Mouse (Mus musculus): ENCODE results near the gene Cpne7.

The Cpne7 gene

DNA sequence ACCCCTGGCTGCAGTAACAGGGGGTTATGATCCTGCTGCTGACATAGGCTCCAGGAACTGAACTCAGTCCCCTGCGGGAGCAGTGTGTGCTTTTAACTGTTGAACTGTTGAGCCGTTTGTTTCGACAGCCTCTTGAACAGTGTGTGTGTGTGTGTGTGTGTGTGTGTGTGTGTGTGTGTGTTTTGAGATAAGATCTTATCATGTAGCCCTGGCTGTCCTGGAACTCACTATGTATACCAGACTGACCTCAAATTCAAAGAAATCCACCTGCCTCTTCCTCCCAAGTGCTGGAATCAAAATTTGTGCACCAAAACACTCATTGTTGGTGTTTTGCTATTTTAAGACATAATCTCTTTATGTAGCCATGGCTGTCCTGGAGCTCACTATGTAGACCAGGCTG lies 2.5 kb upstream of the Cpne7 start:
- no peak for DNase-seq (ENCODE audit: low spot score)

DNA sequence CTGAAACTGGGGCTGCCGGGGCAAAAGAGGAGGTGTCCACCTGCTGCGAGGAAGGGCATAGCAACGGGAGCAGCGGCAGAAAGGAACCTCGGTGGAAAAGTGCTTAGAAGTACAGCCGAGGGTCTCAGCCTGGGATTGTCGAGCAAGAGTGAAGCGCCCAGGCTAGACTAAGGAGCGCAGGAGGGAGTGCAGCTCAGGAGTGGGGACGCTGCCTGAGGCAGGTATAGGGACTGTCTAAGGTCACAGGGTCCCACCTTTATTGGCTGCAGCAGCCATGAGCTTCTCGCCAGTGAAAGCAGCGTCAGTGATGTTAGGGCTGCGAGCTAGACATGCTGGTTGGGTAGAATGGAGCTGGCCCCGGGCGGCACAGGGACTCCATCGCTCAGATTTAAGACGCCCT lies 570 bp downstream of the Cpne7 start:
- DNase-seq (ENCODE audit: low spot score), result no peak

GRCm38 (mm10) chr8:123122059-123122458 lies 4.9 kb downstream of the Cpne7 start:
- DNase-seq (ENCODE audit: low spot score), result no peak

DNA sequence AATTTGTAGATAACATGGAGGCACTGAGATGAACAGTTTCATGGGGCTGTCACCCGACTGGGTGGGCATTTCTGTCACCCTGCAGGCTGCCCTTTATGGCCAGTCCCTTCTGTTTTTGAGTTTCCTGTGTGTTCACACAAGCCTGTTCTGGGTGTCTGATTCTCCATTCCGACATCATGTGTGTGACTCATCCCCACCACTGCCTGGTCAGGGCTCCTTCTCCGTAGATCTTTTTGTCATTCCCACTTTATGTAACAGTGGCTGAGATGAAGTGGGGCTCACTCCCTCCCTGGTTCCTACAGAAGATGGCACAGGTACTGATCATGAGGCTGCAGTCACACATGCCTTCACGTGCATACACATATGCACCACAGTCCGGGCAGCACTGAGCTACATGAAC lies 5.5 kb downstream of the Cpne7 start:
- no peak for DNase-seq (ENCODE audit: low spot score)

DNA sequence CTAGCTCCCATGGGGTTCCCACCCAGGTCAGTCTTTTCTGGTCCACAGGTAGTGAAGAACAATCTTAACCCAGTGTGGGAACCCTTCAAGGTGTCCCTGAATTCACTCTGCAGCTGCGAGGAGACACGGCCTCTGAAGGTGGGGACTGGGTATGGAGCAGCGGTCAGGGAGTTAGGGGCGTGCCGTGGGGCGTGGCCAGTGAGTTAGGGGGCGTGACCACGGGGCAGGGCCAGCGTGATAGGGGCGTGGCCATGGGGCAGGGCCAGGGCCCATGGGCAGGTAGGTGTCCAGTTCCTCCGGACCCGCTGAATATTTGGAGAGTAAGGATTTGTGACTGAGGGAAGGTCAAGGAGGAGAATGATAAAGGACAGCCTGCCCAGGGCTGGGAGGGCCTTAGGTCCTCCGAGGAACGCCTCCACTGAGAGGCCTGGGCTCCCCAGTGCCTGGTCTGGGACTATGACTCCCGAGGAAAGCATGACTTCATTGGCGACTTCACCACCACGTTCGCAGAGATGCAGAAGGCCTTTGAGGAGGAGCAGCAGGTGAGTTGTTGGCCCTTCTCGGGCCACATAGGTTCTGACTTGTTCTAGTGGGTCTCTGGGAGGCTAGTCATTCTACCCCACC lies 9.1 kb downstream of the Cpne7 start:
- peak; percentile 86 for DNase-seq (ENCODE audit: low spot score)

GRCm38 (mm10) chr8:123131041-123131440 lies 13.9 kb downstream of the Cpne7 start:
- no peak for DNase-seq (ENCODE audit: low spot score)

DNA sequence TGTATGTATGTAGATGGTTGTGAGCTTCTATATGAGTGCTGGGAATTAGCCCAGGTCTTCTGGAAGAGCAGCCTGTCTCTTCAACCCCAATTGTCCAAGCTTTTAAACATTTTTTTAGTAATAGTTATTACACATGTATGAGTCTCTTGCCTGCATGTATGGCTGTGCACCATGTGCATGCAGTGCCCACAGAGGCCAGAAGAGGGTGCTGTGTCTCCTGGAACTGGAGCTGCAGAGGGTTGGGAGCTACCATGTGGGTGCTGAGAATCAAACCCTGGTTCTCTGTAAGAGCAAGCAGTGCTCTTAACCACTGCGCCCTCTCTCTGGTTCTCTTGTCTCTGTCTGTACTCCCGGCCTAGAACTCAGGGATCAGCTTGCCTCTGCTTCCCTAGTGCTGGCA lies 15.8 kb downstream of the Cpne7 start:
- no peak for DNase-seq (ENCODE audit: low spot score)

DNA sequence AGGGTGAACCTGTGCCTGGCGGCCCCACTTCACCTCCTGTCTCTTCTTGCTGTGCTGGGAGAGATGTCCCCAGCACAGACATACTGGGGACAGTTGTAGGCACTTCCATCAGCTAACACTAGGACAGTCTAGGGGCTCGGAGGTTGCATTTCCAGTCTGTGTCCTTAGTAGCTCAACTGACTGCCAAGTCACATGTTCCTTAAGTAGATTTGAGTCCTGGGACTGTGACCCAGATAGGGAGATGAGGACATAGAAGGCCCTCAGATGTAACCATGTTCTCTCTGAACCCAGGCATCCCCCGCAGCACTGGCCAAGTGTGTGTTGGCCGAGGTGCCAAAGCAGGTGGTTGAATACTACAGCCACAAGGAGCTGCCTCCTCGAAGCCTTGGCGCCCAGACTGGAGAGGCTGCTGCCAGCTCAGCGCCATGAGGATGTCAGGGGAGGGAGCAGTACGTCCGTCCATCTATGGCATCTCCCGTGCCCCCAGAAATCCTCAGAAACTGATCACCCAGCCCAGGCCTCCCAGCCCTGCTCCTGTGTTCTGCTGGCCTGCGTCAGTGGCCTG lies 17.1 kb downstream of the Cpne7 start:
- DNase-seq (ENCODE audit: low spot score), result no peak

GRCm38 (mm10) chr8:123135406-123135805 lies 18.2 kb downstream of the Cpne7 start:
- DNase-seq (ENCODE audit: low spot score), result peak; percentile 61

DNA sequence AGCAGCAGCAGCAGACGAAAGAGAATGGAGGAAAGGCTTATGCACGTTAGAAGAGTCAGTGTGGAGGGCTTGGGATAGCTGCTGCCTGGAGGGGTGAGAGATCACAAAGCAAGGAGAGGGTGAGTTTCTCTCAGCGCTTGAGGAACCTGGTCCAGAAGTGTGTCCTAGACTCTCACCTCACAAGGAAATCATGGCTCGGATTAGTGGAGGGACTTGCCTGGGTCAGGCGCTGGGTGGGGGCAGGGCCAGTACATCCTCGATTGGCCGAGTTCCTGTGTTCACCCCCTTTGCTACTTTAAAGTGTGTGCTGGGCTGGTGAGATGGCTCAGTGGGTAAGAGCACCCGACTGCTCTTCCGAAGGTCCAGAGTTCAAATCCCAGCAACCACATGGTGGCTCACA lies 18.6 kb downstream of the Cpne7 start:
- DNase-seq (ENCODE audit: low spot score), result no peak

DNA sequence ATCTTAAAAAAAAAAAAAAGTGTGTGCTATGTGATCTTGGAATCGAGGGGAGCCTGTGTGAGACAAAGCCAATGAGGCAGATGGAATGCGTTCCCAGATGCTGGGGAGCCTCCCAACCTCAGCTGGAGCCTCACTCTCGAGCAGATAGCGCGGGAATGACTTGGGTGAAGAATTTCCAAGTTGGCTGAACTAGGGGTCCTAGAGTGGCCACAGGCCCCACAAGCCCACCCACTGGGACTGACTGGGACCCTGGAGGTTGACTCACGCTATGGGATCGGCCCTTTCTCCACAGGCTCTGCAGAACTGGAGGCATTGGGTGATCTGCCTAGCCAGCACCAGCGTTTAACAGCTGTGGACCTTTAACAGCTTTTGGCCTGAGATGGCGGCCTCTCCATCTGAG lies 19.1 kb downstream of the Cpne7 start:
- DNase-seq (ENCODE audit: low spot score), result no peak

DNA sequence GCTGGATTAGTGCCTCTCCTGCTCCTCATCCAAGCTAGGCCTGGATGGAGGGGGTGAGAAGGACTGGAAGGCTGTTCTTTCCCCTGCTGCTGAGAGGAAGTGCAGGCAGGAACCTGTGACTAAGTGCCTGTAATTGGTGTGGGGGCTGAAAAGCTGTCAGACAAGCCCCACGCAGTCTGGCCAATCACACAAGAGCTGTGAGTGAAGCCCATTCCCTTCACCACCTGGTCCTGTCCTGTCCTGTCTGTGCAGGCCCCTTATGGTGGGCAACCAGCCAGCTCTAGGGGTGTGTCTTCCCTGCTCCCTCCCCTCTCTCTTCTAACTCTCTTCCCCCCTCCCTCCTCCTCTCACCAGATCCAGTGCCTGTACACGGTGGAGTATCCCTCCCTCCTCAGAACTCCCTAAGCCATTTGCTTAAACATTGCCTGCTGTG lies 20.5 kb downstream of the Cpne7 start:
- peak; percentile 63 for DNase-seq (ENCODE audit: low spot score)

DNA sequence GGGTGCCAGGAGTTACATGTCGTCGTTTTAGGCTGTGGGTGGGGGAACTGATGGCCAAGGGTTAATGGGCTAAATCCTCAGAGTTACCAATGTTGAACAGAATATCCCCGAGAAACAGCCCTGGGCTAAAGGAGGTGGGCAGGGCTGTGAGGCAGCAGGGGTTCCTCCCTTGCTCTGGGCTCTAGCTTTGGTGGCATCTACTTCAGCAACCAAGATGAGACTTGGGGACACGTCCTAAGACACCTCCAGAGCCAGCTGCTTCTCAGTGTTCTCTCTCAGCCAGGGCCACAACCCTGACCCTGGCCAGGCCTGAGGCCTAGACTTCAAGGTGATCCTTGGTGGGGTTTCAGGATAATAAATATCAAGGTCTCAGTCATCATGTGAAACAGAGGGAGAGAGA lies 21.6 kb downstream of the Cpne7 start:
- DNase-seq (ENCODE audit: low spot score), result no peak

DNA sequence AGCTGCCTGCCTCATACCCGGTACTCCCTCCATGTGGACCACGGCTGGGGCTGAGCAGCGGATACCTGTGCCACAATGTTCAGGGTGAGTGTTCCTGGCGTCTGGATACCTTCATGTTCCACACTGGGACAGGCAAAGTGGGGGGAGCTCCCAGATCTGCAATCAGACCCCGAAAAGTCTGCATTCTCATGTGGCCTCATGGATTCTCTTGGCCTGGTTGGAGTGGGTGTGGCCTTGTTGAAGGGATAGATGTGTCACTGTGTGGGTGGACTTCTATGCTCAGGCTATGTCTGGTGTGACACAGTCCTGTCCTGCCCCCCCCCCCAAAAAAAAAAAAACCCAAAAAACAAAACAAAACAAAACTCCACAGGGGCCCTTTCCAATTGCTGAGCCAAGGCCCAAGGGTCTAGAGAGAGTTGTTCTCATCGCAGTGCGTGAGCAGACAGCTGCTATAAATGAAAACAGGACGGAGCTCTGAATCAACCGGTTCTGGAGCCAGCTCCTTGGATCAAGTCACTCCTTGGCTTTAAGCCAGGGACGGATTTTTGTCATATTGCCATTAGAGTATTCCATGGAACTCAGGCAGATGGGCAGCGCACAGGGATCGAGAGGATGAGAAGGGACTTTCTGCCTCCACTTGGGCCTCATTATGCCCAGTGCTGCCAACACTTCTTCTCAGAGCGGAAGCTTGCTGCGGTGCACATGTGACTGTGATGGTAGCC lies 24.7 kb downstream of the Cpne7 start:
- DNase-seq (ENCODE audit: low spot score), result no peak

DNA sequence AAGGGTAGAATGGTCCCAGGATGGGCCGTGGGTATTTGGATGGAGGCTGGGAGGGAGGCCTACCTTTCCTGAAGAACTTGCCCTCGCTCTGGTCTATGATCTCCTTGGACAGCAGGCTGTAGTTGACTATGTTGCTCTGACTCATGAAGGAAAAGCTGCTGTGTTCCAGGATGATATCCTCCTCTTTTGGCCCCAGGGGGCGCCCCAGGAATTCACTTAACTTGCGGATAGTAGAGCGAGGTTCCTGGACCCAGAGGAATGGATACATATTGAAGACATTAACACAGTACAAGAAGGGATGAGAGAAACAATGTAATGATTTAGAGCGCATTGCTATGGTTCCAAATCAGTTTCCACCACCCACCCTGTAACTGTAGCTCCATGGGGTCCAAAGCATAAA lies 28.1 kb downstream of the Cpne7 start:
- DNase-seq (ENCODE audit: low spot score), result peak; percentile 35

DNA sequence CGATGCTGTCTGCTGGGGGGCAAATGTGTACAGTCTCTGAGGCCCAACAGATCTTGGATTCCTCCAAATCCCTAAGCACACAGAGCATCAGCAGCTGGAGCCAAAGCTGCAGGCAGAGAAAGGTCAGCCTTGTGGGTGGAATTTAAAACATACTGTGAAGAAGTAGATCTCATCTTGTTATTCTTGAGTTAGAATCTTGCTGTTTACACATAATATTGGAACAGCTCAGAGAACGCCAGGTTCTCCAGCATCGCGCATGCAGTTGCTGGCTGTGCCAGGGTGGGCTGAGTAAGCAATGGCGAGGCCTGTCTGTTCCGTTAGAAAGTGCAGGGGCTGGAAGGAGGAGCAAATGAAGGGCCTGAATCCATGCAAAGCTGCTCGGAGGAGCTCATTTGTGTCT lies 29.2 kb downstream of the Cpne7 start:
- DNase-seq (ENCODE audit: low spot score), result no peak

DNA sequence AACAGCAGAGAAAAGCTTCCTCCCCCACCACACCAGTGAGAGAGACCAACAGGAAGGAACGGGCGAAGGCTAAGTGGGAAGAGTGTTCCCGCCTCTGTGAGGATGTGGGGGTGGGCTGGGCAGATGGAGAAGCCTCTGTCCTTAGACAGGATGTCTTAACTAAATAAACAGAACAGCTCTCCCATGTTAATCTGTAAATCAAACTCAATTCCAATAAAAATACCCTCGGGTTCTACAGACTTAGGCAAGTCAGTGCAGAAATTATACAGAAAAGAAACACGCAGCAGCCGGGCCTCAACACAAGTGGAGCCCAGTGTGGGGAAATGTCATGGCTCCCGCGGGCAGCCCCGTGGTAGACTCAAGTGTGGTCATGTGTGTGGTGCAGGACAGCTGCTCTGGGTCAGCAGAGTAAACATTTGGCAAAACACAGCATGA lies 33.6 kb downstream of the Cpne7 start:
- no peak for DNase-seq (ENCODE audit: low spot score)

DNA sequence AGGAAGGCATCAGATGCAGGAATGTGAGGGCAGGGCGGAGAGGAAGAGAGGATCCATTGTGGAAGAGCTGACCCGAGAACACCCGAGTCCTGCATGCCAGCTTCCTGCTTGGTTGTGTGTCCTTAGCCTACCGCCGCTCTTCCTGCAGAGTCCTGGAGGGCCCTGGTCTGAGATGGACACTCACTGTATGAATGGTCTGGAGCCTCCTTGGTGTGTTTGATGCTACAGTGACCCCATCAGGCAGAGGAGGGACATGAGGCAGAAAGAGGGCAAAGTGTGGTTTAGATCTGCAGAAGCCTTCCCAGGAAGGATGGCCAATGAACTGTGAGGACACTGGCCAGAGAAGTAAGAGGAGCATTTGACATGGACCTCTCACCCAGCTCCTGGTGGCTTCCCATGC lies 38.0 kb downstream of the Cpne7 start:
- DNase-seq (ENCODE audit: low spot score), result no peak

DNA sequence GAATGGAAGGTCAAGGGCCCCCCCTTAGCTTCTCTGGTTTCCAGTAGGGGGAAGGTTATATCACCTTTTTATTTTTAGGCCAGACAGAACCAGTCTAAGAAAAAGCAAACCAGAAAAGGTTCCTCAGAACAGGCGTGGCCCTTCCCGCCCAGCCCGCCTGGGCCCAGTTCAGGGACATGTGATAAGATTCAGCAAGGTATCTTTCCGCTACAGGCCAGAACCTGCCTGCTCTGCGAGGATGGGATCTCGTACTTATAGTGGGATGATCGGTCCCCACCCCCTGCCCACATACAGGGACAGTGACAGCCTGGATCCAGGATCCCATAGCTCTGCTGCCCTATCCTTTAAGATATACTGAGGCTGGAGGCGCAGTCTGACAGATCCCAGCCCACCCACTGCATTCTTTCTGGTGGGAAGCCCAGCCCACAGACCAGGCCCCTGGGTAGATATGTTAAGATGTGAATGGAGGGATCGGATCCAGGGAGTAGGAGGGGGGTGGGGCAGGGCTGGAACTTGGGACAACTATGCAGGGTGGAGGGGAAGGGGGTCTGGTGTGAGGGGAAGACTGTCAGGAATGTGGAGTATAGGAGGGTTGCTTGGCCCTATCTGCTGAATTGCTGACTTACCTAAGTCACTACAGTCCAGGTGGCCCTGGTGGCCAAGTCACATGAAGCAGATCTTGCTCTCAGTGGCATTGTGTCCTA lies 39.0 kb downstream of the Cpne7 start:
- no peak for DNase-seq (ENCODE audit: low spot score)

GRCm38 (mm10) chr8:123157888-123158465 lies 40.8 kb downstream of the Cpne7 start, which contains the start of gene Sult5a1:
Sult5a1 (minus strand) TSS chr8:123158315.
- DNase-seq (ENCODE audit: low spot score), result peak; percentile 12

DNA sequence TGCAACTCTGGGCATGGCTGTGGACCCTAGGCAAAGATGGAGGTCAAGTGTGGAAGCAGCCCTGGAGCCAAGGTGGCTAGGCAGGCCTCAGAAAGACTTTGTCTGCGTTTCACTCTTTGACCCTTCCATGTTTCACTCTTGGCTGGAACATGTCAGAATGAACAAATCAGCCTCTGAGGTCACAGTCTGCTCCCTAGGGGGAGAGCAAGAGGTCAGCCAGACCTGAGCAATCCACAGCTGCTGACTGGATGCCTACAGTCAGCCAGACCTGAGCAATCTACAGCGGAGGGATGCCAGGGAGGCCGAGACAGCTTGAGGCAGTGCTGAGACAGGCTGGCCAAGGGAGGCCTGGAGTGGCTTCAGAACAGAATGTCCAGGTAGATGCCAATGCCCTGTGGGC lies 64.2 kb downstream of the Cpne7 start:
- peak; percentile 84 for DNase-seq (ENCODE audit: low spot score)

Measured in embryo, embryonic 10 days (tissue).